Comparison of ENCODE assay signal across 7 mouse cellular contexts in the genomic region with DNA sequence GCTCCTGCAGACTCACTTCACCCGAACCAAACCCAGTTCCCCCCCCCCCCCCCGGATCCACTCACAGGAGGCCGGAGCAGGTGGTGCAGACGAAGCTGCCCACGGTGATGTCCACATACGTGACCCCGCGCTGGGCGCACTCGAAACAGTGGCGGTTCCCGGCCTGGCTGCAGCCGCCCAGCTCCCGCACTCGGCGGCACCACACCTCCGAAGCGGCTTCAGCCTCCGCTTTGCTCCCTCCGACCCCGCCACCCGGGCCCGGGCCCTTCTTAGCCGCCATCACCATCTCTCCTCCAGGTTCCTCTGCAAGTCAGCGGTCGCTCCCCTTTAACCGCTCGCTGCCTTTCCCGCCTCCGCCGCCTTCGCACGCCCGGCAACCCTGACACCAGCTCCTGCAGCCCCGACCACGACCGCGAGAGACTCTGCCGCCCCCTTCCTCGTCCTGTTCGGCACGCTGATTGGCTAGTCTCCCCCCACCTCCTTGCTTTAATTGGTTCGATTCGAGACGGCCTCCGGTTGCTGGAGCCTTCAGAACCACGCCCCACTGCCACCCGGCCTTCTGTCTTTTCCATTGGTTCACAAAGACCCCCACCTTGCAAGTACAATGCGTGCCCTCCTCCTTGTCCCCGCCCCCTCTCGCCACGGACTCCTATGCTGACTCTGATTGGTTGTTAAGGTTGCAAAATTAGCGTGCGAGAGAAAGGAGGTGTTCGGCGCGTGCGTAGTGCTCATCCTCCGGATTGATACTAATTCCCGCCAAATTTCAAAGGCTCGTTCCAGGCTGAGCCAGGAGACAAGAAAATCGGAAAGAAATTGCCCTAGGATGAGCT. TPM values are rescaled to one million over a fixed set of nuclear protein-coding genes. Genes with fewer than 3 reads are reported as not detected.
A peak's percentile ranks its signal among the peaks of the same experiment; 100 is the strongest.
DNase-seq lines count a peak whose midpoint lies in the region; ATAC-seq lines count a peak whose summit lies in the region.

Gene Agfg2, minus strand, starts transcription at position 433 of the 830 bp plus-strand sequence.

- intact Hi-C loops in left cerebral cortex, postnatal 36 days (cut with DNase I) = loop anchor here (1.0 kb wide), 1 partner anchor 50 kb away; no protein-coding TSS in a partner anchor

- H3K27me3 ChIP-seq in intestine, embryonic 16.5 days (replicated peaks; ENCODE audit: control insufficient read depth, insufficient read depth, low read length) = no peaks in the 10 kb centered on the region
- no peaks in the 10 kb centered on the region for H3K27me3 ChIP-seq in midbrain, embryonic 11.5 days (ENCODE audit: control insufficient read depth, insufficient read depth, low read length)

- peak within 1 kb of the TSS; percentile 82 for H3K9ac ChIP-seq in intestine, embryonic 16.5 days (ENCODE audit: low read depth, low read length)
- peak within 1 kb of the TSS; percentile 73 for H3K9ac ChIP-seq in midbrain, embryonic 11.5 days (ENCODE audit: low read length)

- peak within 1 kb of the TSS; percentile 85 for H3K4me2 ChIP-seq in intestine, embryonic 16.5 days (ENCODE audit: low read depth, low read length)
- peak within 1 kb of the TSS; percentile 91 for H3K4me2 ChIP-seq in midbrain, embryonic 11.5 days

- H3K27ac ChIP-seq in intestine, embryonic 16.5 days (ENCODE audit: low read length) = peak within 1 kb of the TSS; percentile 45
- H3K27ac ChIP-seq in midbrain, embryonic 11.5 days (ENCODE audit: low read depth, low read length) = peak within 1 kb of the TSS; percentile 21; the same call in 1 of the 2 replicates

- peak; percentile 97 for ATAC-seq in intestine, embryonic 16.5 days
- peak; percentile 98 for ATAC-seq in midbrain, embryonic 11.5 days (ENCODE audit: low FRiP score)

- WGBS in intestine, embryonic 16.5 days = under 1% methylated on average over 58 of the region's 62 CpGs
- under 1% methylated on average over 62 of the region's 62 CpGs for WGBS in midbrain, embryonic 11.5 days

- H3K36me3 ChIP-seq in intestine, embryonic 16.5 days (ENCODE audit: control insufficient read depth, insufficient read depth, low read length) = no peaks in the 10 kb centered on the region
- no peaks in the 10 kb centered on the region for H3K36me3 ChIP-seq in midbrain, embryonic 11.5 days (ENCODE audit: control insufficient read depth, insufficient read depth, low read length)

- peaks cover 16% of the 10 kb centered on the region for H3K4me1 ChIP-seq in intestine, embryonic 16.5 days (ENCODE audit: control insufficient read depth, insufficient read depth, low read length)
- peaks cover 16% of the 10 kb centered on the region for H3K4me1 ChIP-seq in midbrain, embryonic 11.5 days (ENCODE audit: control insufficient read depth, insufficient read depth, low read length)

- peak within 1 kb of the TSS; percentile 79 for H3K4me3 ChIP-seq in intestine, embryonic 16.5 days (ENCODE audit: low read length)
- peak within 1 kb of the TSS; percentile 67 for H3K4me3 ChIP-seq in midbrain, embryonic 11.5 days (ENCODE audit: low read depth, low read length)

- peak; percentile 100 for DNase-seq in adrenal gland, adult 8-10 months
- DNase-seq in embryo, embryonic 9.5 days (ENCODE audit: extremely low spot score) = peak; percentile 98
- DNase-seq in gastrocnemius, postnatal 4 days (ENCODE audit: low spot score in 2 of 2) = peak; percentile 86 to 96
- DNase-seq in left cerebral cortex, postnatal 36 days (ENCODE audit: low spot score in 2 of 2) = peak; percentile 98 to 99
- DNase-seq in midbrain, embryonic 11.5 days (ENCODE audit: low spot score, missing footprints) = peak; percentile 98
- peak; percentile 98 for DNase-seq in skeletal muscle tissue, adult 2 months (ENCODE audit: low read depth, low spot score)

- H3K9me3 ChIP-seq in intestine, embryonic 16.5 days (ENCODE audit: control insufficient read depth, low read length) = no peaks in the 10 kb centered on the region
- no peaks in the 10 kb centered on the region for H3K9me3 ChIP-seq in midbrain, embryonic 11.5 days (ENCODE audit: control insufficient read depth, low read length)

RNA-seq across cellular contexts. Expression of gene Agfg2, which starts in this region (rescaled TPM):
- 10 to 100 TPM; 27.9 to 55.0 (median 41.4) TPM for total RNA-seq in adrenal gland, adult 8-10 months (2022)
- total RNA-seq in gastrocnemius, postnatal 4 days (2021) = 1 to 10 TPM; 7.8 to 7.9 TPM
- 18.6 and 19.8 TPM in 2 replicates for polyA plus RNA-seq in intestine, embryonic 16.5 days (2015; fragmentation: Nextera tagmentation; extraction: Ambion mirVana)
- total RNA-seq in left cerebral cortex, postnatal 36 days (2021) = 10 to 100 TPM; 41.7 to 42.0 TPM
- polyA plus RNA-seq in midbrain, embryonic 11.5 days (2014; fragmentation: Nextera tagmentation; extraction: Ambion mirVana) = 13.6 and 14.9 TPM in 2 replicates

Comparison
In these comparisons a context has a peak if more than half of its experiments do, and no peak if none do; other contexts are left out.
1. Peak in every context shown above with its lines: DNase-seq, ATAC-seq, H3K4me3 ChIP-seq and H3K27ac ChIP-seq.